Mouse (Mus musculus): ENCODE data around the gene Nab1. TPM values are rescaled to one million over a fixed set of nuclear protein-coding genes. Genes with fewer than 3 reads are reported as not detected.
"Not testable (repeated sequence)": the region's sequence is repeated elsewhere in the genome, so short reads cannot be mapped to it uniquely, and the experiment has no call there.

Nab1 gene
- total RNA-seq (2021): 10 to 100 TPM; 50.6 to 54.3 TPM
- long read RNA-seq, experiment 1, transcript Nab1-201 (8 exons, 3,874 nt): major isoform, 37 of 50 reads
- long read RNA-seq, experiment 1, partial matches to known transcripts: 2 of 50 reads
- long read RNA-seq, experiment 1, other reads (novel, unspliced or antisense): 11 of 50 reads
- long read RNA-seq, experiment 2, transcript Nab1-201 (8 exons, 3,874 nt): major isoform, 109 of 153 reads
- long read RNA-seq, experiment 2, partial matches to known transcripts: 13 of 153 reads
- long read RNA-seq, experiment 2, other reads (novel, unspliced or antisense): 31 of 153 reads

- peak; percentile 49 to 62 for DNase-seq (ENCODE audit: low spot score in 2 of 2)
Observed at GRCm38 (mm10) chr1:52500314-52500981, at the start of gene Nab1. TSS of gene Nab1 (minus strand) at chr1:52500679.

GRCm38 (mm10) chr1:52547451-52547850 is 47.0 kb upstream of the Nab1 start:
- no peak for DNase-seq (ENCODE audit: low spot score in 2 of 2)

GRCm38 (mm10) chr1:52546796-52547195 is 46.3 kb upstream of the Nab1 start:
- DNase-seq (ENCODE audit: low spot score in 2 of 2): no peak

- DNase-seq (ENCODE audit: low spot score in 2 of 2): not testable (repeated sequence)
Observed at GRCm38 (mm10) chr1:52540124-52540523, 39.6 kb upstream of the Nab1 start.

- no peak for DNase-seq (ENCODE audit: low spot score in 2 of 2)
Observed at GRCm38 (mm10) chr1:52529933-52530332, 29.5 kb upstream of the Nab1 start.

- no peak for DNase-seq (ENCODE audit: low spot score in 2 of 2)
Observed at GRCm38 (mm10) chr1:52527656-52528055, 27.2 kb upstream of the Nab1 start.

- no peak for DNase-seq (ENCODE audit: low spot score in 2 of 2)
Observed at GRCm38 (mm10) chr1:52527252-52527651, 26.8 kb upstream of the Nab1 start.

GRCm38 (mm10) chr1:52524663-52525062 is 24.2 kb upstream of the Nab1 start:
- DNase-seq (ENCODE audit: low spot score in 2 of 2): no peak

GRCm38 (mm10) chr1:52524150-52524549 is 23.7 kb upstream of the Nab1 start:
- no peak for DNase-seq (ENCODE audit: low spot score in 2 of 2)

- no peak for DNase-seq (ENCODE audit: low spot score in 2 of 2)
Observed at GRCm38 (mm10) chr1:52521436-52521993, 21.0 kb upstream of the Nab1 start.

GRCm38 (mm10) chr1:52520131-52520530 is 19.7 kb upstream of the Nab1 start:
- no peak for DNase-seq (ENCODE audit: low spot score in 2 of 2)

- no peak for DNase-seq (ENCODE audit: low spot score in 2 of 2)
Observed at GRCm38 (mm10) chr1:52515249-52515648, 14.8 kb upstream of the Nab1 start.

- no peak for DNase-seq (ENCODE audit: low spot score in 2 of 2)
Observed at GRCm38 (mm10) chr1:52511788-52512425, 11.4 kb upstream of the Nab1 start.

GRCm38 (mm10) chr1:52506211-52506610 is 5.7 kb upstream of the Nab1 start:
- DNase-seq (ENCODE audit: low spot score in 2 of 2): no peak

GRCm38 (mm10) chr1:52502296-52502695 is 1.8 kb upstream of the Nab1 start:
- DNase-seq (ENCODE audit: low spot score in 2 of 2): no peak

- no peak for DNase-seq (ENCODE audit: low spot score in 2 of 2)
Observed at GRCm38 (mm10) chr1:52501688-52502133, 1.2 kb upstream of the Nab1 start.

GRCm38 (mm10) chr1:52501090-52501489 is 611 bp upstream of the Nab1 start:
- DNase-seq (ENCODE audit: low spot score in 2 of 2): no peak

- DNase-seq (ENCODE audit: low spot score in 2 of 2): peak; percentile 26 to 33
Observed at GRCm38 (mm10) chr1:52499601-52500313, 722 bp downstream of the Nab1 start.

- no peak for DNase-seq (ENCODE audit: low spot score in 2 of 2)
Observed at GRCm38 (mm10) chr1:52498786-52499450, 1.6 kb downstream of the Nab1 start.

- no peak for DNase-seq (ENCODE audit: low spot score in 2 of 2)
Observed at GRCm38 (mm10) chr1:52489538-52490181, 10.8 kb downstream of the Nab1 start.

Measured in adrenal gland, postnatal 4 days (tissue).